Mouse (Mus musculus) 3T3-L1 (cell line): ENCODE data around the gene Ddx19a.
"Not testable (repeated sequence)": the region's sequence is repeated elsewhere in the genome, so short reads cannot be mapped to it uniquely, and the experiment has no call there.

Experiments
- DNase-seq: peaks from one replicate; pipeline ENCODE4 v3.0.0-alpha.2; 2015; ENCODE audit warnings: low read depth, low spot score

Ddx19a gene

DNA sequence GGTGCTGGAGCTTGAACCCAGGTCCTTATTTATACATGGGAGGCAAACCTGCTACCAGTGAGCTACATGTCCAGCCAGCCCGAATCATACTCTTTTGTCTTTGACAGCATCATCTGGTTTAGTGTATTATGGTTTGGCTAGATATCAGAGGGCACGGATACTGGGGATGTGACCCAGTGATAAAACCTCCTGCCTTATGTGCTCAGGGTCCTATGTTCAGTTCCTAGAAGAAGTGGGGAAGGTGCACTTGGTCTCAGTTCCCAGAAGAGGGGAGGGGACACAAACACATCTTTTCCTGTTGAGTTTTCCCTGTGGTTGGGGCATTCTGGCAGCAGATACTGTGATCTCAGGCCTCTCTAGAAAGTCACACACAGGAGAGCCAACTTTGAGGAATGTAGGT, 64.3 kb downstream of the Ddx19a start:
- DNase-seq = no peak

DNA sequence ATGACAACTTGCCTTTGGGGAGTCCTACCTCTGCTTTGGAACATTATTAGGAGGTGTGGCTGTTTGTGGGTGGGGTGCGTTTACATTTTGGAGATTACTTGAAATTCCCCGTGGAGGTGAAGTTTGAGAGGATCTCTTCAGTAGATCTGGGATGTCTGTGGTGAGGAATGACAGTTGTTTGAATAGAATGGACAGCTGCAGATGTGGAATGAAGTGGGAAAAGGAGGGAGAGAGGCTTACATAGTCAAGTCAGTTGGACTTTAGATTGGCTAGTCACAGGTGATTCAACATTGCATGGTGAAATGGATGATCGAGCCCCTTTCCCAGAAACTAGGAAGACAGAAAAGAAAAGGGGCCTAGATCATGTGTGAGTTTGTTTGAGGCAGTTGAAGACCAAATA, 65.2 kb downstream of the Ddx19a start:
- DNase-seq = no peak

DNA sequence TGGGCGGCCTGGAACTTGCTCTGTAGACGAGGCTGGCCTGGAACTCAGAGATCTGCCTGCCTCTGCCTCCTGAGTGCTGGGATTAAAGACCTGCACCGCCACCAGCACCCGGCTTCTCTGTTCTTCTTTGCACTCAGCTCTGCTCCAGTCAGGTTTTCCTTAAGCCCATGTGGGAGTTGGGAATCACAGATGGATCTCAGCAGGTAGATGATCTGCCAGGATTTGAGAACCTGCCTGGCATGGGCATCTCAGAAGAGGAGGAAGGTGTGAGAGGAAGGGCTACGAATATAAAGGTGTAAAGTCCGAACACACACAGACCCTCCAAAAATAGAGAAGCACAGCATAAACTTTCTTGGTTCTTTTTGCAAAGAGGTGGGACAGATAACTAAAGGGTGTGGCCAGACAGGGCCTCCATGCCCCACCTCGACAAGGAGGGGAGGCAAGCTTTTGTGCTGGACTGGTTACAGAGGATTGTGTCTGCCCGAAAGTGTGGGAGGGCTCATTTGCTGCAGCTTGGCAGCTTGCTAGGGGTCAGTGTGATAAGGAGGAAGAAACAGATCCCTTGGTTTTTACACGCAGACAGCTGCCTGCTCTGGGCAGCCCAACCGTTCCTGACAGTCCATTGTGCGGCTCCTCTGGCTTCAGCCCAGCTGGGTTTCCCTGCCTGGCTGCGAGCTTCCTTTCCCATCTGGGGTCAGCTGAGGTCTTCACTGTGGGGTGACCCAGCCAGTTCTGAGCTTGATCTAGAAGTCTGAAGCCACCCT, 66.2 kb downstream of the Ddx19a start:
- no peak for DNase-seq

DNA sequence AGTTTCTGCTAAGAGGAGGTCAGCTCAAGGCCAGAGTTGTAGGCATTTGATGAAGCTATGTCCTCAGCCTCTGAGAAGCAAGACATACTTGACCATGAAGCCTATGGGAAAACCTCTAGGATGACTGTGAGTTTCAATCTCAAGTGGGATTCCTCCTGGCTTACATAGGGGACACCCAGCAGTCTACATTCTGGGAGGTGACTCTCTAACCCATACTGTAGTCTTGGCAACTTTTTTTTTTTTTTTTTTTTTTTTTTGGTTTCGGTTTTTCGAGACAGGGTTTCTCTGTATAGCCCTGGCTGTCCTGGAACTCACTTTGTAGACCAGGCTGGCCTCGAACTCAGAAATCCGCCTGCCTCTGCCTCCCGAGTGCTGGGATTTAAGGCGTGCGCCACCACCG, 67.9 kb downstream of the Ddx19a start:
- not testable (repeated sequence) for DNase-seq

DNA sequence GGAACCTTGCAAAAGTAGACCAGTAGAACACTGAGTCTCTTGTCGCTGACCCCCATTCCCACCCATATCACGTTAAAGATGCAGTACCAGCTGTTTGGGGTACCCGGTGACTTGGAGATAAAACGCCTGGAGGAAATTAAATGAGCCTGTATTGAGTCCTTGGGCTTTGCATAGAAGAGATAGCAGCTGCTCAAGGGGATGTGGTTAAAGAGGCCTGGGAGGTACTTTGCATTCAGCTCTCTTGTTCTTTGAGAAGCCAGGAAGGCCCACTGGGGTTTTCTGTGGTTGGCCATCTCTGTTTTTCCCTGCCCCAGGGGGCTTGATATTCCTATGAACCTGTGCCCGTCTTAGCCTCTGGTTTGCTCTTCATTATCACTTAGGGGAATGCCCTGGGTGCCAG, 68.5 kb downstream of the Ddx19a start:
- no peak for DNase-seq

DNA sequence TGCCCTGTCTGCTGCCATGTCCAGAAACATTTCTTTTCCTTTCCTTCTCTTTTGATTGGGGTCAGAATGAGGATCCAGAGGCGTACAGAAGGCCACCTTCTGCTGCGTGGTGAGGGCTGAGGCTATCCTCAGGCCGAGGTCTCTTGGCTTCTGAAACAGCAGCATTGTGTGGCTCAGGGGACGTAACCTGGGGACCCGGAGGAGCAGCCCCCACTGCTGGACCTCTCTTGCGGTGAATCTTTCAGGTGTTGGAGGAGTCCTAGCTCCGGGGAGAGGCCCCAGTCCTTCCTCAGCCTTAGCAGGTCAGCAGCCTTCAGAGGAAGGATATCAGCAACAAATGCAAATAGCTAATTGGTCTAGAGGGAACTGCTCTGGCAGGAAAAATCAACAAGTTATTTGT, 69.2 kb downstream of the Ddx19a start:
- no peak for DNase-seq

DNA sequence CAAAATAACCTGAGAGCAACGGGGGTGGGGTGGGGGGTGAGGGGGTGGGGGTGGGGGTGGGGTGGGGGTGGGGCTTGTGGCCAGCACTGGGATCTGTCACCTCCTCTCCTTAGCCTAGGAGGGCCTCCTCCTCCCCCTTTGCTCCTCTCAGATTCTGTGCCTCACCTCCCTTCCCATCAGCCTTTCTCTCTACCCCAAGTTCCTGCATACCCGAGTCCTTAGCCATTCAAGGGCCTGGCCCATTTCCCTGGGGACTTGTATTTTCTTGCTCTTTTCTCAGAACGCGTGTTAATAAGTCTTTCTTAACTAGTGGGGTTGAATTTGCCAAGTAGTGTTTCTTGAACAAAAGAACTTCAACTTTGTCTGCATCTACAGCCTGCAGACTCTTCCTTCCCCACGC, 70.9 kb downstream of the Ddx19a start:
- DNase-seq = peak; percentile 77

DNA sequence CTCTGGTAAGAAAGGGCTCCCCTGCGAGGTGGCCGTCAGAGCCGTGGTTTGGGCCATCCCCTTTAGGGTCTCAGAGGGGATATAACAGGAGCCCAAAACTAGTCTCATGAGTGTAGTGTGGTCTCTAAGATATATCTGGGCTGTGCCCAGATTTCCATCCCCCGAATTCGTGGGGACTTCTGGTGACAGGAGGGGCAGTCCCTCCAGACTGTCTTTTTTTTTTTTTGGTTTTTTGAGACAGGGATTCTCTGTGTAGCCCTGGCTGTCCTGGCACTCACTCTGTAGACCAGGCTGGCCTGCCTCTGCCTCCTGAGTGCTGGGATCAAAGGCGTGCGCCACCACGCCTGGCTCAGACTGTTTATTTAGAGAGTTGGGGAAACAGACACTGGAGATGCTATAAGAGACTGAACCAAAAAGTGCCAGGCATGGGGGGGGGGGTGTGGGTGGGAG, 71.9 kb downstream of the Ddx19a start:
- no peak for DNase-seq
